Mouse (Mus musculus) forebrain, embryonic 16.5 days (tissue): ENCODE measurements around the gene Agpat3. TPM values are rescaled to one million over a fixed set of nuclear protein-coding genes. Genes with fewer than 3 reads are reported as not detected.

Experiments
- ATAC-seq: fragments of 200-750 bp; cut with Nextera tagmentation; 2 replicates; pipeline ENCODE4 v1.8.0; 2017; ENCODE audit warnings: mild to moderate bottlenecking, moderate library complexity
- H3K27ac ChIP-seq: fragments of 300-500 bp; sonication (generic); 2 replicates; pipeline ENCODE4 v1.5.1; 2014; ENCODE audit warnings: low read length, control low read depth
- H3K27me3 ChIP-seq: fragments of 300-500 bp; sonication (generic); replicated peaks from 2 replicates; pipeline ENCODE4 v1.6.1; 2014; ENCODE audit warnings: low read length; ENCODE audit not compliant: control insufficient read depth, insufficient read depth
- H3K36me3 ChIP-seq: fragments of 300-500 bp; sonication (generic); 2 replicates; pipeline ENCODE4 v1.6.1; 2014; ENCODE audit not compliant: control insufficient read depth, insufficient read depth
- H3K4me1 ChIP-seq: fragments of 300-500 bp; sonication (generic); replicated peaks from 2 replicates; pipeline ENCODE4 v1.6.1; 2014; ENCODE audit warnings: low read length; ENCODE audit not compliant: control insufficient read depth, insufficient read depth
- H3K4me2 ChIP-seq: fragments of 300-500 bp; sonication (generic); 2 replicates; pipeline ENCODE4 v1.6.1; 2014; ENCODE audit warnings: mild to moderate bottlenecking, low read length, control low read depth
- H3K4me3 ChIP-seq: fragments of 300-500 bp; sonication (generic); replicated peaks from 2 replicates; pipeline ENCODE4 v1.5.1; 2014; ENCODE audit warnings: mild to moderate bottlenecking, low read length, control low read depth
- H3K9ac ChIP-seq: fragments of 300-500 bp; sonication (generic); replicated peaks from 2 replicates; pipeline ENCODE4 v1.6.1; 2014; ENCODE audit warnings: low read depth, low read length, control low read depth
- H3K9me3 ChIP-seq: fragments of 300-500 bp; sonication (generic); 2 replicates; pipeline ENCODE4 v1.6.1; 2016; ENCODE audit warnings: low read length; ENCODE audit not compliant: control insufficient read depth
- WGBS: fragments of 180-500 bp; shearing (Covaris S2); extraction: QIAGEN DNeasy Blood & Tissue Kit; methylation state at CpG from one replicate; pipeline ENCODE4 v1.1.7; 2014; 5-methylcytosine and 5-hydroxymethylcytosine counted together
- polyA plus RNA-seq: library from polyadenylated mRNA; unstranded; fragments of >200 nt; fragmentation: Nextera tagmentation; extraction: Ambion mirVana; gene quantifications from 2 replicates; pipeline ENCODE4 v1.2.1, GENCODE M21; 2015

The Agpat3 gene
- polyA plus RNA-seq, 1 experiment from 2014 or later = 78.2 TPM

GRCm38 (mm10) chr10:78260916-78261650 is 91.2 kb downstream of the Agpat3 start:
- no peak overlapping the region for H3K4me3 ChIP-seq
- no peak overlapping the region for H3K4me2 ChIP-seq
- H3K4me1 ChIP-seq = 0 out of 2 replicates have a peak, but pooled peaks cover 4% of the 10 kb centered on the region
- no peaks in the 10 kb centered on the region for H3K36me3 ChIP-seq
- H3K9me3 ChIP-seq = no peaks in the 10 kb centered on the region
- H3K9ac ChIP-seq = no peak overlapping the region
- WGBS = 65% methylated on average over 7 of the region's 7 CpGs
- no peak overlapping the region for H3K27ac ChIP-seq
- ATAC-seq = no peak
- no peaks in the 10 kb centered on the region for H3K27me3 ChIP-seq

- Histone ChIP-seq H3K9ac (no peak overlapping the region), H3K9me3 (no peaks in the 10 kb centered on the region), H3K36me3 (no peaks in the 10 kb centered on the region), H3K4me3 (no peak overlapping the region), H3K4me2 (no peak overlapping the region), H3K27ac (no peak overlapping the region), H3K27me3 (no peaks in the 10 kb centered on the region), H3K4me1 (0 out of 2 replicates have a peak, but pooled peaks cover 4% of the 10 kb centered on the region)
- WGBS = 32% methylated on average over 5 of the region's 5 CpGs
- no peak for ATAC-seq
Observed at GRCm38 (mm10) chr10:78260322-78260721, 92.0 kb downstream of the Agpat3 start.

GRCm38 (mm10) chr10:78259702-78260101 is 92.6 kb downstream of the Agpat3 start:
- no peak overlapping the region for H3K4me2 ChIP-seq
- no peak overlapping the region for H3K27ac ChIP-seq
- H3K9me3 ChIP-seq = no peaks in the 10 kb centered on the region
- no peaks in the 10 kb centered on the region for H3K36me3 ChIP-seq
- no peak overlapping the region for H3K9ac ChIP-seq
- no peak overlapping the region for H3K4me3 ChIP-seq
- 0 out of 2 replicates have a peak, but pooled peaks cover 4% of the 10 kb centered on the region for H3K4me1 ChIP-seq
- no peaks in the 10 kb centered on the region for H3K27me3 ChIP-seq
- ATAC-seq = no peak
- 61% methylated on average over 6 of the region's 6 CpGs for WGBS

GRCm38 (mm10) chr10:78259230-78259629 is 93.1 kb downstream of the Agpat3 start:
- Histone ChIP-seq H3K4me3 (no peak overlapping the region), H3K27me3 (no peaks in the 10 kb centered on the region), H3K36me3 (no peaks in the 10 kb centered on the region), H3K9me3 (no peaks in the 10 kb centered on the region), H3K27ac (no peak overlapping the region), H3K4me1 (0 out of 2 replicates have a peak, but pooled peaks cover 4% of the 10 kb centered on the region), H3K9ac (no peak overlapping the region), H3K4me2 (no peak overlapping the region)
- 83% methylated on average over 5 of the region's 5 CpGs for WGBS
- no peak for ATAC-seq

- H3K4me1 ChIP-seq = 0 out of 2 replicates have a peak, but pooled peaks cover 4% of the 10 kb centered on the region
- WGBS = 74% methylated on average over 6 of the region's 6 CpGs
- H3K36me3 ChIP-seq = no peaks in the 10 kb centered on the region
- H3K9ac ChIP-seq = no peak overlapping the region
- no peak overlapping the region for H3K4me3 ChIP-seq
- H3K27ac ChIP-seq = no peak overlapping the region
- no peaks in the 10 kb centered on the region for H3K27me3 ChIP-seq
- H3K9me3 ChIP-seq = no peaks in the 10 kb centered on the region
- ATAC-seq = no peak
- no peak overlapping the region for H3K4me2 ChIP-seq
Observed at GRCm38 (mm10) chr10:78258142-78258675, 94.1 kb downstream of the Agpat3 start.

GRCm38 (mm10) chr10:78255646-78256059 is 96.6 kb downstream of the Agpat3 start:
- H3K9ac ChIP-seq = no peak overlapping the region
- H3K4me2 ChIP-seq = no peak overlapping the region
- H3K4me1 ChIP-seq = 0 out of 2 replicates have a peak, but pooled peaks cover 4% of the 10 kb centered on the region
- no peaks in the 10 kb centered on the region for H3K27me3 ChIP-seq
- WGBS = 52% methylated on average over 4 of the region's 4 CpGs
- no peak overlapping the region for H3K4me3 ChIP-seq
- no peak for ATAC-seq
- 0 out of 2 replicates have a peak, but pooled peaks cover 3% of the 10 kb centered on the region for H3K9me3 ChIP-seq
- no peaks in the 10 kb centered on the region for H3K36me3 ChIP-seq
- no peak overlapping the region for H3K27ac ChIP-seq

GRCm38 (mm10) chr10:78247206-78247605 is 105.1 kb downstream of the Agpat3 start:
- no peaks in the 10 kb centered on the region for H3K27me3 ChIP-seq
- H3K4me3 ChIP-seq = no peak overlapping the region
- ATAC-seq = no peak
- peaks cover 16% of the 10 kb centered on the region for H3K4me1 ChIP-seq
- H3K36me3 ChIP-seq = no peaks in the 10 kb centered on the region
- no peak overlapping the region for H3K9ac ChIP-seq
- WGBS = 97% methylated on average over 3 of the region's 3 CpGs
- no peak overlapping the region for H3K27ac ChIP-seq
- 0 out of 2 replicates have a peak, but pooled peaks cover 3% of the 10 kb centered on the region for H3K9me3 ChIP-seq
- no peak overlapping the region for H3K4me2 ChIP-seq

GRCm38 (mm10) chr10:78246725-78247124 is 105.6 kb downstream of the Agpat3 start:
- ATAC-seq = no peak
- Histone ChIP-seq H3K4me1 (peaks cover 16% of the 10 kb centered on the region), H3K27me3 (no peaks in the 10 kb centered on the region), H3K4me3 (no peak overlapping the region), H3K9ac (no peak overlapping the region), H3K36me3 (no peaks in the 10 kb centered on the region), H3K9me3 (0 out of 2 replicates have a peak, but pooled peaks cover 3% of the 10 kb centered on the region), H3K27ac (no peak overlapping the region), H3K4me2 (no peak overlapping the region)
- 86% methylated on average over 4 of the region's 4 CpGs for WGBS

- Histone ChIP-seq H3K9ac (peak overlapping the region; percentile 82), H3K4me3 (peak overlapping the region; percentile 92), H3K27me3 (no peaks in the 10 kb centered on the region), H3K4me2 (peak overlapping the region; percentile 96), H3K9me3 (no peaks in the 10 kb centered on the region), H3K27ac (peak overlapping the region; percentile 62), H3K4me1 (peaks cover 16% of the 10 kb centered on the region), H3K36me3 (no peaks in the 10 kb centered on the region)
- 15% methylated on average over 7 of the region's 7 CpGs for WGBS
- ATAC-seq = no peak
Observed at GRCm38 (mm10) chr10:78245225-78245547, 107.1 kb downstream of the Agpat3 start.
